Mouse (Mus musculus): ENCODE data around the gene Mrpl35. TPM values are rescaled to one million over a fixed set of nuclear protein-coding genes. Genes with fewer than 3 reads are reported as not detected.
"Not testable (repeated sequence)": the region's sequence is repeated elsewhere in the genome, so short reads cannot be mapped to it uniquely, and the experiment has no call there.

The Mrpl35 gene
- polyA plus RNA-seq (2012; ENCODE audit: insufficient read depth, insufficient read length, low replicate concordance, missing spikeins): not detected in 2 replicates

- Histone ChIP-seq H3K4me1 (ENCODE audit: control insufficient read depth, insufficient read depth, low read length) (no peaks in the 10 kb centered on the region), H3K27ac (ENCODE audit: insufficient read depth, low read depth, low read length) (no peak within 1 kb of the TSS), H3K4me3 (ENCODE audit: insufficient read depth, low read depth, low read length) (no peak within 1 kb of the TSS)
- 32% methylated on average over 1 of the region's 1 CpGs for WGBS
- no peak for TF ChIP-seq POLR2A (IDR thresholded peaks at IDR 0.05; ENCODE audit: insufficient read depth, low read depth, low read length)
- TF ChIP-seq CTCF (IDR thresholded peaks at IDR 0.05; ENCODE audit: insufficient read depth, low read depth, low read length): no peak
These were observed at the start of gene Mrpl35 for GRCm38 (mm10) chr6:71826869-71827268. TSS of gene Mrpl35 (minus strand) at chr6:71826969.

GRCm38 (mm10) chr6:71871396-71871795 lies 44.6 kb upstream of the Mrpl35 start:
- 99% methylated on average over 9 of the region's 9 CpGs for WGBS
- Histone ChIP-seq H3K4me1 (ENCODE audit: control insufficient read depth, insufficient read depth, low read length) (no peaks in the 10 kb centered on the region), H3K4me3 (ENCODE audit: insufficient read depth, low read depth, low read length) (no peak overlapping the region), H3K27ac (ENCODE audit: insufficient read depth, low read depth, low read length) (no peak overlapping the region)
- no peak for TF ChIP-seq CTCF (IDR thresholded peaks at IDR 0.05; ENCODE audit: insufficient read depth, low read depth, low read length)
- no peak for TF ChIP-seq POLR2A (IDR thresholded peaks at IDR 0.05; ENCODE audit: insufficient read depth, low read depth, low read length)

- TF ChIP-seq CTCF (IDR thresholded peaks at IDR 0.05; ENCODE audit: insufficient read depth, low read depth, low read length) (no peak), POLR2A (IDR thresholded peaks at IDR 0.05; ENCODE audit: insufficient read depth, low read depth, low read length) (no peak)
- Histone ChIP-seq H3K27ac (ENCODE audit: insufficient read depth, low read depth, low read length) (no peak overlapping the region), H3K4me1 (ENCODE audit: control insufficient read depth, insufficient read depth, low read length) (no peaks in the 10 kb centered on the region), H3K4me3 (ENCODE audit: insufficient read depth, low read depth, low read length) (no peak overlapping the region)
- 100% methylated on average over 1 of the region's 1 CpGs for WGBS
These were observed 42.0 kb upstream of the Mrpl35 start for GRCm38 (mm10) chr6:71868809-71869208.

GRCm38 (mm10) chr6:71867751-71868150 lies 41.0 kb upstream of the Mrpl35 start:
- no peak for TF ChIP-seq POLR2A (IDR thresholded peaks at IDR 0.05; ENCODE audit: insufficient read depth, low read depth, low read length)
- TF ChIP-seq CTCF (IDR thresholded peaks at IDR 0.05; ENCODE audit: insufficient read depth, low read depth, low read length): no peak
- H3K4me3 ChIP-seq (ENCODE audit: insufficient read depth, low read depth, low read length): no peak overlapping the region
- H3K4me1 ChIP-seq (ENCODE audit: control insufficient read depth, insufficient read depth, low read length): no peaks in the 10 kb centered on the region
- no peak overlapping the region for H3K27ac ChIP-seq (ENCODE audit: insufficient read depth, low read depth, low read length)
- WGBS: 93% methylated on average over 2 of the region's 2 CpGs

GRCm38 (mm10) chr6:71846906-71847305 lies 20.1 kb upstream of the Mrpl35 start:
- H3K4me1 ChIP-seq (ENCODE audit: control insufficient read depth, insufficient read depth, low read length); H3K27ac ChIP-seq (ENCODE audit: insufficient read depth, low read depth, low read length); H3K4me3 ChIP-seq (ENCODE audit: insufficient read depth, low read depth, low read length): not testable (repeated sequence)
- WGBS: 97% methylated on average over 6 of the region's 6 CpGs

GRCm38 (mm10) chr6:71840597-71841290 lies 14.0 kb upstream of the Mrpl35 start:
- no peaks in the 10 kb centered on the region; the same call in 1 of the 2 replicates for H3K4me1 ChIP-seq (ENCODE audit: control insufficient read depth, insufficient read depth, low read length)
- H3K27ac ChIP-seq (ENCODE audit: insufficient read depth, low read depth, low read length): no peak overlapping the region
- TF ChIP-seq CTCF (IDR thresholded peaks at IDR 0.05; ENCODE audit: insufficient read depth, low read depth, low read length): no peak
- TF ChIP-seq POLR2A (IDR thresholded peaks at IDR 0.05; ENCODE audit: insufficient read depth, low read depth, low read length): no peak
- H3K4me3 ChIP-seq (ENCODE audit: insufficient read depth, low read depth, low read length): no peak overlapping the region
- 95% methylated on average over 1 of the region's 1 CpGs for WGBS

GRCm38 (mm10) chr6:71839815-71840214 lies 13.0 kb upstream of the Mrpl35 start:
- no peak overlapping the region for H3K27ac ChIP-seq (ENCODE audit: insufficient read depth, low read depth, low read length)
- TF ChIP-seq POLR2A (IDR thresholded peaks at IDR 0.05; ENCODE audit: insufficient read depth, low read depth, low read length): no peak
- no peak for TF ChIP-seq CTCF (IDR thresholded peaks at IDR 0.05; ENCODE audit: insufficient read depth, low read depth, low read length)

GRCm38 (mm10) chr6:71836811-71837210 lies 10.0 kb upstream of the Mrpl35 start:
- no peak overlapping the region for H3K27ac ChIP-seq (ENCODE audit: insufficient read depth, low read depth, low read length)

More at GRCm38 (mm10) chr6:71839815-71840214, 13.0 kb upstream of the Mrpl35 start:
- H3K4me3 ChIP-seq (ENCODE audit: insufficient read depth, low read depth, low read length): no peak overlapping the region
- no peaks in the 10 kb centered on the region; the same call in 1 of the 2 replicates for H3K4me1 ChIP-seq (ENCODE audit: control insufficient read depth, insufficient read depth, low read length)

GRCm38 (mm10) chr6:71831581-71831960 lies 4.8 kb upstream of the Mrpl35 start:
- WGBS: under 1% methylated on average over 21 of the region's 21 CpGs
- H3K27ac ChIP-seq (ENCODE audit: insufficient read depth, low read depth, low read length): peak overlapping the region; percentile 93
- TF ChIP-seq CTCF (IDR thresholded peaks at IDR 0.05; ENCODE audit: insufficient read depth, low read depth, low read length) (no peak), POLR2A (IDR thresholded peaks at IDR 0.05; ENCODE audit: insufficient read depth, low read depth, low read length) (0 out of 2 replicates have a peak, but pooled peaks have one; percentile 22)
- H3K4me1 ChIP-seq (ENCODE audit: control insufficient read depth, insufficient read depth, low read length): no peaks in the 10 kb centered on the region; the same call in 1 of the 2 replicates
- peak overlapping the region; percentile 95 for H3K4me3 ChIP-seq (ENCODE audit: insufficient read depth, low read depth, low read length)

More at GRCm38 (mm10) chr6:71836811-71837210, 10.0 kb upstream of the Mrpl35 start:
- TF ChIP-seq POLR2A (IDR thresholded peaks at IDR 0.05; ENCODE audit: insufficient read depth, low read depth, low read length) (no peak), CTCF (IDR thresholded peaks at IDR 0.05; ENCODE audit: insufficient read depth, low read depth, low read length) (no peak)
- Histone ChIP-seq H3K4me3 (ENCODE audit: insufficient read depth, low read depth, low read length) (no peak overlapping the region), H3K4me1 (ENCODE audit: control insufficient read depth, insufficient read depth, low read length) (no peaks in the 10 kb centered on the region; the same call in 1 of the 2 replicates)
- WGBS: 61% methylated on average over 2 of the region's 2 CpGs

All from olfactory bulb, adult 2 months (tissue).